Mouse (Mus musculus): ENCODE results near the gene Scn1b. TPM values are rescaled to one million over a fixed set of nuclear protein-coding genes. Genes with fewer than 3 reads are reported as not detected.

The Scn1b gene
- polyA plus RNA-seq (2015; fragmentation: Nextera tagmentation; extraction: Ambion mirVana): 71.7 and 85.1 TPM in 2 replicates

DNA sequence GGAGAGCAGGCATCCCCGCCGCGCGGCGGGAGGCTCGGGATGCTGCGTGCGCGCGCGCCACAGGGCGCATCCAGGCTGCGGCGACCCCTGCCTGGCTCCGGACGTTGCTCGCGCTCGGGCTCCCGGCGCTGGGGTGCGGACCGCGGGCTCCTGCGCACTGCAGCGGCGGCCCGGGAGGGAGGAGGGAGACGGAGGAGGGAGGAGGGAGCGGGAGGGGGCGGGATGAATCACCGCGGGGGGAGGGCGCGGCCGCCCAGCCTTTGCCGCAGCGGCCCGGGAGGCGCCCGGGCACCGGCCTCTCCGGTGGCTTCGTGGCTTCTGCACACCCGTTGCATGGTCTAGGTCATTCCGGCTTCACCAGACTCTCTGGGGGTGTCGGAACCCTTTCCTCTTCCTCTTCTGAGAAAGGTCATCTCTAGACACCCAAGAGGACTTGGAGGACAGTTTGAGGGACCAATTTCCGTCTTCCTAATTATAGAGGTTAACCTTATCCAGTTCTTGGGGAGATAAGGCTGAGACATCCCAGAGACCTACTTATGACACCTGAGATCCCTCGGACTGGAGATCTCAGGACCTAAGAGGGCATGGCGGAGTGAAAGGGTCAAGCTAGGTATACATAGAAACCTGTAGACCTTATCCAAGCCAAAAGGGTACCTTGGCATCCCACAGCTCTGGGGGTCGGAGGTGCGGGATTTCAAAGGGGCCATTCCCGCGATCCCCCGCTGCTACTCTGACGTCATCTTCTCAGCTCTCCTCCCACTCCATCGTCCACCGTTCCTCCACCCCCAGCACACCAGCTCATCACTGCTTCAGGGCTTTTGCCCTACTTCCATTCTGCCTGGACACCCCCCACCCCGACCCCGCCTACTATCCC is at the start of gene Scn1b:
Gene Scn1b, minus strand, starts transcription at position 153 of the 874 bp plus-strand sequence.

DNA sequence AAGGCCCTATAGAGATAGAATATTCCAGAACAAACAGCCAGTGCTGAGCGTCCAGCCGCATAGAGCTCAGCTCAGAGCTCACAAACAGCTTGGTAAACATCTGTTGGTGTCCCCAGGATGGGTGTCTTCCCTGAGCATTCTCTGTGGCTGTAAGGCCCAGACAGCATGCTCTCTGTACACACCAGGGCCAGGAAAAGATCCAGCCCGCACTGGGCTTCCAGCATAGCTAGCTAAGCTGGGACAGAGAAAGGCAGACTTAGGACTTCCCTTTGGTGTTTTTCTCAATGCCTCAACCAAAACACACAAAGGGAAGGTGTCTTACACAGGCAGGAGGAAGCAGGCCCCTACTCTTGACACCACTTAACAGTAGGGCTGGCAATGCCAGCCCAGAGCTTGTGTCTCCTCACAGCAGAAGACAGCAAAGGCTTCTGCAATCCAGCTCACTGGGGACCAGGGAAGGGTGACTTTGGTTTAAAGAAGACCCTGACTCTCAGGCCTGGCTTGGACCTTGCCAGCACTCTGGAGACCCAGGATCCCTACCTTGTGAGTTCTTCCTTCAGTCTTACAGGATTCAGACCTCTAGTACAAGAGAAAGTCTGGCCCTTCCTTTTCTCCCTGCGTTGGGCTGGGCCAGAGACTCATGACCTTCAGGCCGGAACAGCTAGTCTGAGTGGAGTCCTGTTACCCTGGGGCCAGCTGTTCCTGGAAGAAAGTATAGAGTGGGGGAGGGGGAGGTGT is 28.7 kb upstream of the Scn1b start, which contains the start of gene Gramd1a:
Gene Gramd1a, minus strand, starts transcription at position 601 of the 738 bp plus-strand sequence.

DNA sequence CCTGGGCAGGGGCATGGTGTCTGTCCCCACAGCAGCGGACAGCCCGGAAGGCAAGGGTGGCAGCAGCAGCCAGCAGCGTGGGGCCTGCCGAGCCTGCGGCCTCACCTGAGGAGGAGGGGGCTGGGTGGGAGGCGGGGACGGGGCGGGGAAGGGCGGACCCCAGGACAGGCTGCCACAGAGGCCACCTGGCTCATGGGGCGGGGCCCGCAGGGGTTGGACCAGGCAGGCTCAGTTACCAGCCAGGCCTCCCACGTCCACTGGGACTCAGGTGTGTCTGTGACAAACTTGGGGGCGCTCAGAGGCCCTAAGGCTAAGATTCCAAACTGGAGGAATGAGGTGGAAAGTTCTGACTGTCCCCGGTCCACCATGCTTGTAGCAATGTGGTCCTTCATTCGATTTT is 11.6 kb downstream of the Scn1b start, which contains the start of gene Hpn:
Gene Hpn, minus strand, starts transcription at position 109 of the 400 bp plus-strand sequence.

DNA sequence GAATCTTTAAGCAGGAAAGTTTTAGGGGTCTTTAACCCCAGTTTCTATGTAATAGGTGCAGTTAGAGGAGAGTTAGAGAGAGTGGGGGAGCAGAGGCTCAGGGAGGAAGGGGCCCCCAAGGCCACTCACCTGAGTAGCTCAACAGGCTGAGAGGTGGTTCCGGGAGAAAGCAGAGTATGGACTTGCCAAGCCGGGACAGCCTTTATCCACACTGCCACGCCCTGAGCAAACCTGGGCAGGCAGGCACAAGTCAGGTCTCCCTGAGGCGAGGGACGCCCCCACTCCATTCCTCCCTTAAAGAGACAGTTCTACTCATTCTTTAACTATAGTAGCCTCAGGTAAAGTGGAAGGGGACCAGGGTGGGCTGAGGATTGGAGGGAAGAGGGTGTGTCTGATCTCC is 50.3 kb downstream of the Scn1b start, which contains the start of gene Fxyd3:
Gene Fxyd3, minus strand, starts transcription at position 213 of the 400 bp plus-strand sequence.

Other genes with a start within 250 kb of the Scn1b start
- 0.05 TPM in 1 of 2 replicates, not detected in the other for gene Cd22, start 246.7 kb downstream of the Scn1b start, polyA plus RNA-seq (2015; fragmentation: Nextera tagmentation; extraction: Ambion mirVana)
- gene Mag, start 212.1 kb downstream of the Scn1b start, polyA plus RNA-seq (2015; fragmentation: Nextera tagmentation; extraction: Ambion mirVana): 19.5 and 38.7 TPM in 2 replicates
- gene Hamp2, start 202.3 kb downstream of the Scn1b start, polyA plus RNA-seq (2015; fragmentation: Nextera tagmentation; extraction: Ambion mirVana): not detected in 2 replicates
- gene Hamp, start 183.0 kb downstream of the Scn1b start, polyA plus RNA-seq (2015; fragmentation: Nextera tagmentation; extraction: Ambion mirVana): not detected in 2 replicates
- gene Usf2, start 170.2 kb downstream of the Scn1b start, polyA plus RNA-seq (2015; fragmentation: Nextera tagmentation; extraction: Ambion mirVana): 28.6 and 34.2 TPM in 2 replicates
- gene Lsr, start 153.5 kb downstream of the Scn1b start, polyA plus RNA-seq (2015; fragmentation: Nextera tagmentation; extraction: Ambion mirVana): 23.1 and 23.9 TPM in 2 replicates
- gene Fam187b, start 153.2 kb downstream of the Scn1b start, polyA plus RNA-seq (2015; fragmentation: Nextera tagmentation; extraction: Ambion mirVana): 0.76 and 1.1 TPM in 2 replicates
- 36.9 and 57.9 TPM in 2 replicates for gene Fxyd5, start 84.5 kb downstream of the Scn1b start, polyA plus RNA-seq (2015; fragmentation: Nextera tagmentation; extraction: Ambion mirVana)
- gene Fxyd7, start 75.5 kb downstream of the Scn1b start, polyA plus RNA-seq (2015; fragmentation: Nextera tagmentation; extraction: Ambion mirVana): 714 and 730 TPM in 2 replicates
- gene Fxyd1, start 69.8 kb downstream of the Scn1b start, polyA plus RNA-seq (2015; fragmentation: Nextera tagmentation; extraction: Ambion mirVana): 87.3 and 114 TPM in 2 replicates
- 2.5 and 3.6 TPM in 2 replicates for gene Lgi4, start 67.7 kb downstream of the Scn1b start, polyA plus RNA-seq (2015; fragmentation: Nextera tagmentation; extraction: Ambion mirVana)
- gene Fxyd3, start 50.3 kb downstream of the Scn1b start, polyA plus RNA-seq (2015; fragmentation: Nextera tagmentation; extraction: Ambion mirVana): 3.1 and 3.5 TPM in 2 replicates
- 0.71 and 1.0 TPM in 2 replicates for gene Hpn, start 11.7 kb downstream of the Scn1b start, polyA plus RNA-seq (2015; fragmentation: Nextera tagmentation; extraction: Ambion mirVana)
- 112 and 137 TPM in 2 replicates for gene Gramd1a, start 28.9 kb upstream of the Scn1b start, polyA plus RNA-seq (2015; fragmentation: Nextera tagmentation; extraction: Ambion mirVana)
- not detected in 2 replicates for gene Scgb2b2, start 163.5 kb upstream of the Scn1b start, polyA plus RNA-seq (2015; fragmentation: Nextera tagmentation; extraction: Ambion mirVana)
- gene Scgb1b2, start 164.8 kb upstream of the Scn1b start, polyA plus RNA-seq (2015; fragmentation: Nextera tagmentation; extraction: Ambion mirVana): not detected in 2 replicates
- not detected in 2 replicates for gene Scgb2b3, start 235.1 kb upstream of the Scn1b start, polyA plus RNA-seq (2015; fragmentation: Nextera tagmentation; extraction: Ambion mirVana)
- gene Scgb1b3, start 248.6 kb upstream of the Scn1b start, polyA plus RNA-seq (2015; fragmentation: Nextera tagmentation; extraction: Ambion mirVana): not detected in 2 replicates